In genomic region chr14:21174804-21175203, GRCm38 (mm10) we compare ENCODE assay signal across 27 mouse cellular contexts.
"Had no signal": no experiment of that assay in that cellular context is flagged by ENCODE, and none has a peak within 500 bp of the region (broad histone marks: within the 10 kb centered on the region; RNA-seq: fewer than 3 reads in every experiment).

No protein-coding gene starts in this region.

- DNase-seq: gastrocnemius, postnatal 14 days; gastrocnemius, postnatal 36 days; heart, adult 11 months; heart, adult 2 months; heart, postnatal 14 days; heart, postnatal 36 days; kidney, adult 11 months; kidney, adult 2 months; kidney, adult 9 months; kidney, postnatal 14 days; kidney, postnatal 36 days; layer of hippocampus, adult 9-11 months; left cerebral cortex, postnatal 4 days had no signal

- H3K4me3 ChIP-seq: heart, adult 2 months; heart, embryonic 13.5 days; heart, embryonic 15.5 days; hindbrain, embryonic 13.5 days; hindbrain, embryonic 15.5 days; kidney, embryonic 15.5 days; left cerebral cortex, adult 2 months; limb, embryonic 13.5 days; limb, embryonic 15.5 days; liver, embryonic 12.5 days had no signal

- H3K4me1 ChIP-seq: hindbrain, embryonic 13.5 days; hindbrain, embryonic 15.5 days; kidney, embryonic 15.5 days; limb, embryonic 13.5 days; limb, embryonic 15.5 days; liver, embryonic 12.5 days had no signal

- H3K27ac ChIP-seq: heart, adult 2 months; heart, embryonic 13.5 days; heart, embryonic 15.5 days; hindbrain, embryonic 13.5 days; hindbrain, embryonic 15.5 days; hindbrain, postnatal 0 days; kidney, embryonic 15.5 days; kidney, postnatal 0 days; left cerebral cortex, adult 2 months; limb, embryonic 13.5 days; limb, embryonic 15.5 days; liver, embryonic 12.5 days; liver, embryonic 14.5 days had no signal

- H3K36me3 ChIP-seq: heart, embryonic 15.5 days; hindbrain, embryonic 13.5 days; hindbrain, embryonic 15.5 days; kidney, embryonic 15.5 days; limb, embryonic 13.5 days; limb, embryonic 15.5 days had no signal

- H3K9ac ChIP-seq: heart, embryonic 13.5 days; heart, embryonic 15.5 days; hindbrain, embryonic 13.5 days; hindbrain, embryonic 15.5 days; kidney, embryonic 15.5 days; limb, embryonic 13.5 days; limb, embryonic 15.5 days; liver, embryonic 12.5 days; liver, embryonic 14.5 days had no signal

- H3K4me2 ChIP-seq: heart, embryonic 11.5 days; heart, embryonic 13.5 days; heart, embryonic 15.5 days; hindbrain, embryonic 13.5 days; hindbrain, embryonic 15.5 days; kidney, embryonic 15.5 days; limb, embryonic 13.5 days; limb, embryonic 15.5 days; liver, embryonic 12.5 days had no signal

- H3K27me3 ChIP-seq: heart, embryonic 13.5 days; heart, embryonic 15.5 days; hindbrain, embryonic 13.5 days; hindbrain, embryonic 15.5 days; kidney, embryonic 15.5 days; limb, embryonic 13.5 days; limb, embryonic 15.5 days; liver, embryonic 12.5 days had no signal

- H3K9me3 ChIP-seq: heart, embryonic 13.5 days; heart, embryonic 15.5 days; hindbrain, embryonic 13.5 days; hindbrain, embryonic 15.5 days; kidney, embryonic 15.5 days; limb, embryonic 13.5 days; limb, embryonic 15.5 days; liver, embryonic 12.5 days had no signal

- ATAC-seq: hindbrain, postnatal 0 days; intestine, embryonic 16.5 days; liver, embryonic 12.5 days had no signal
